Mouse (Mus musculus) spleen, postnatal 10 days (tissue): ENCODE data around the gene Mettl5.

Source experiments
- DNase-seq, 2 experiments: peaks; one replicate each; pipeline ENCODE4 v3.0.0; 2021 to 2022; ENCODE audit warnings: low spot score in 2 of 2

Gene Mettl5

GRCm38 (mm10) chr2:69856392-69856791 is 29.0 kb downstream of the Mettl5 start:
- no peak for DNase-seq

GRCm38 (mm10) chr2:69851427-69852058 is 33.9 kb downstream of the Mettl5 start:
- DNase-seq, result peak in 1 of 2 experiments; percentile 55

- DNase-seq, result no peak
These were observed 36.2 kb downstream of the Mettl5 start for GRCm38 (mm10) chr2:69849215-69849614.

- no peak for DNase-seq
These were observed 45.2 kb downstream of the Mettl5 start for GRCm38 (mm10) chr2:69840261-69840660.

GRCm38 (mm10) chr2:69838707-69839106 is 46.7 kb downstream of the Mettl5 start:
- DNase-seq, result no peak

- DNase-seq, result no peak
These were observed 47.4 kb downstream of the Mettl5 start for GRCm38 (mm10) chr2:69837996-69838395.

- no peak for DNase-seq
These were observed 48.0 kb downstream of the Mettl5 start for GRCm38 (mm10) chr2:69837244-69837967.

GRCm38 (mm10) chr2:69830116-69830515 is 55.3 kb downstream of the Mettl5 start:
- no peak for DNase-seq

GRCm38 (mm10) chr2:69829680-69830079 is 55.7 kb downstream of the Mettl5 start:
- no peak for DNase-seq

GRCm38 (mm10) chr2:69828031-69828430 is 57.4 kb downstream of the Mettl5 start:
- DNase-seq, result no peak

- DNase-seq, result no peak
These were observed 59.0 kb downstream of the Mettl5 start for GRCm38 (mm10) chr2:69826380-69826779.

- DNase-seq, result no peak
These were observed 59.5 kb downstream of the Mettl5 start for GRCm38 (mm10) chr2:69825898-69826297.

- peak; percentile 59 to 63 for DNase-seq
These were observed 62.2 kb downstream of the Mettl5 start for GRCm38 (mm10) chr2:69823129-69823677.

- DNase-seq, result peak; percentile 64 to 66
These were observed 62.9 kb downstream of the Mettl5 start for GRCm38 (mm10) chr2:69822361-69823128.

GRCm38 (mm10) chr2:69821711-69822110 is 63.7 kb downstream of the Mettl5 start, which contains the start of gene Klhl23:
Klhl23 (plus strand) TSS chr2:69821944.
- peak in 1 of 2 experiments; percentile 41 for DNase-seq
